Mouse (Mus musculus) adrenal gland, postnatal 0 days (tissue): ENCODE measurements around the gene Hoxa6. TPM values are rescaled to one million over a fixed set of nuclear protein-coding genes. Genes with fewer than 3 reads are reported as not detected.

Source experiments
- microRNA-seq: library from miRNA; unstranded; fragments of <30 nt; microRNA quantifications from one replicate; pipeline ENCODE4, GENCODE M21; 2016; ENCODE audit warnings: borderline replicate concordance; ENCODE audit not compliant: insufficient number of aligned reads
- polyA plus RNA-seq: library from polyadenylated mRNA; unstranded; fragments of >200 nt; fragmentation: Nextera tagmentation; extraction: Ambion mirVana; gene quantifications from 2 replicates; pipeline ENCODE4 v1.2.1, GENCODE M21; 2015

Hoxa6 gene
- polyA plus RNA-seq: 1.6 and 1.7 TPM in 2 replicates

DNA sequence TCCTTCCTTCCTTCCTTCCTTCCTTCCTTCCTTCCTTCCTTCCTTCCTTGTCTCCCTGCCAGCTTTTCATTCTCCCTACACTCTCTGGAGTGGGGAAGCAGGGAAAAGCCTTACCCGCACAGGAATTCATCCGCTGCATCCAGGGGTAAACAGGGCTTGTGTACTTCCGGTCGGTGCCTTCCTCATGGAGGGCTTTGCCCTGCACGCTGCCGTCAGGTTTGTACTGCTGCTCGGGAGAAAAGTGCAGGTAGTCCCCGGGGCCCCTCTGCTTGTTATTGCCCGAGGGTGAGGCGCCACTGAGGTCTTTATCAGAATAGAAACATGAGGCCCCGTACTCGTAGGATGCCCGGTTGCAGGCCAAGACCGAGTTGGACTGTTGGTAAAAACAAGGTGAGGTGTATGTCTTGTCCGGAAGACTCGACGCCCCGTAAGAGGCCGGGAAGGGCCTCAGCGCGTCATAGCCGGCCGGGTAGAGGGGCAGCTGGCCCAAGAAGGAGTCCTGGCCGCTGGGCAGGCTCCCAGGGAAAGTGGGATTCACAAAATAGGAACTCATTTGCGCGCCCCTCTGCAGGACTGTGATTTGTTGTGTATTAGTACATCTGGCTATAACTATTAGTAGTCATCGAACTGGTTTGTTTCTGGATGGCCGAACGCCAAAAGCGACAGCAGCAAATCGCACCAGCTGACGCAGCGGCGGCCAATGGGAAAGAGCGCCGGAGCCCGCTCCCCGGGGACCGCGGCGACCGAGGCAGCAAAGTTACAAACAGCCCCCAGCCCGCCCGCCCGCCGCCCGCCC is at the start of gene Hoxa6:
Gene Hoxa6 (minus strand): TSS at position 651 of the 796 bp plus-strand sequence.

GRCm38 (mm10) chr6:52245757-52246142 is 37.2 kb upstream of the Hoxa6 start, which contains the start of gene Hoxa11:
Gene Hoxa11, minus strand, starts transcription at chr6:52245810.

DNA sequence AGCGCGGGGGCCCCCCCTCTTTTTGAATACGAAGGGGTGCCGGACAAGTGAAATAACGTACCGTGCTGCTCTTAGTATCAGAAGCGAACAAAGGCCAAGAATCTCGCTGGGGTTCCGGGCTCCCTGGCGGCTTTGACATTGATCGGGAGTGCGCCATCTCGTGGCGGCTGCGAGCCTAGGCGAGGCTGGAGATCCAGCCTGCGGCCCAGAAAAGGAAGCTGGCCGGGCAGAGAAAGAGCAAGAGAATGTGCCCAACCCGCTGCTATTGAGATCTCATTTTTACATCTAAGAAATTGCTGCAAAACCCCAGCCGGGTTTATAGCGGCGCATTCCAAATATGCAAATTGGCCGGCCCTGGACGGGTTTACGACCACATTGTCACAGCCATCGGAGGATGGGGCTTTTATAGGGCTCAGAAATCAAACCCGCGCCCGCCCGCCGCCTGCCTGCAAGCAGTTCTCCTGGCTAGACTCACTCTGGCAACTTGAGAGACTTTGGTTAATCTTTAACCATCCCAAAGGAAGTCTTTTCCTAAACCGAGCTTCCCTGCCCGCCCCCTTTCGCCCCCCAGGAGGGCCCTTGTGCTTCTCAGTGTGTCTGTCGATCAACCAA is 32.0 kb upstream of the Hoxa6 start, which contains the start of gene Hoxa10:
Gene Hoxa10 (minus strand): TSS at position 466 of the 612 bp plus-strand sequence.

DNA sequence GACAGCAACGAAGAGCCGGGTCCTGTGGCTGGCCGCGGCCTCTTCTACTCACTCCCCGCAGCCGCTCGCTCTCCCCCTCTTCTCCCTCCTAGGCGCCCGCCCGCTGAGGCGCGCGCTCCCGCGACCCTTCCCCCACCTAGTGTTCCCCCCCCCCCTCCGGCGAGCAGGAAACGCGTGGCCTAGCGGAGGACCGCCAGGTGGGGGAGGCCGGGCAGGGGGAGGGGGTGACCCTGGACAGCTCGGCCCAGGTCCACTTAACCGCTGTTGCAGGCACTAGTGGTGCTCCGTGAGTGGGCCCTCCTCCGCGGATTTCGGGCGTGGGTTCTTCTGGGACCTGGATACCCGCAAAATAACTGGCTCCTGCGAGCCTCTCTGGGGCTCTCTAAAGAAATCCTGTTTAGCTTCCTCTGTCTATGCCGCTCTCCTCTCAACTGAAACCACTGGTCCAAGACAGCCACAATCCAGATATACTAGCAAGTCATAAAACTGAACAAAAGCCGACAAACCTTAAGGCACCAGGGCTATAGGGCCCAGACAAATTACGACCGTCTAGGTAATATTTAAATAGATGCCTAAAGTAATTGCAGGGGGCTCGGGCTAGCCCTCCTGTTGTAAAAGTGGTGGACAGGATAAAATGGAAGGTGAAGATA is 22.1 kb upstream of the Hoxa6 start, which contains the start of gene Hoxa9:
Gene Hoxa9 (minus strand): TSS at position 574 of the 650 bp plus-strand sequence.

DNA sequence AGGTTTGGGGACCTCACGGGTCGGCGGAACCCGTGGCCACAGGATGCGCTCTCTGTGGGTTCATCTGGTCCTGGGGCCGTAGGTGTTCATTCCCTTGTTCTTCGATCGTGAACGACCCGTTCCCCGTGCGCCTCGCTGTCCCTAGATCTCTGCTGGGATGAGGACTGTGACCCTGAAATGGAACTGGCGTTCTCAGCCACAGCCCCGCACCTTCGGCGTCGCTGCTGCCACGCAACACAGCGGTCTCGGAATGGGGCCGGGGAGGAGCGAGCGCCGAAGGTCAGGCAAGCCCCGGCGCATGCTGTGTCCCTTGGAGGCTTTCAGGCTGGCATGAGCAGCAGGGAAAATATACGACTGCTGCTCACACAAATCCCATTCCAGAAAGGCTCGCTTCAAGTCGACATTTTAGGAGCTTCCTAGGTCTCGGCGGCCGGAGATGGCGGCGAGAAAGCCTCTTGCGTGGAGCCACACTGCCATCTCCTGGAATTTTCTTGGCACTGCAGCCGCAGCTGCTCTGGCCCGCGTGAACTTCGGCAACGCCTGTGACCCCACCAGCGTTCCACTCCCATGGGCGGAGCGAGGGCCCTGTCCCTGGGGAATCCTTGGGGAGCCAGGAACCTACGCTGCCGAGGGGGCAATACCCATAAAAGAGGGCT is 12.9 kb upstream of the Hoxa6 start, which contains the start of gene Hoxa7:
Gene Hoxa7 (minus strand): TSS at position 518 of the 656 bp plus-strand sequence.

GRCm38 (mm10) chr6:52213119-52213986 is 4.8 kb upstream of the Hoxa6 start, which contains the start of the genes Hoxa3 and Gm28308:
Gene Hoxa3, minus strand, starts transcription at chr6:52213336.
Gene Gm28308, minus strand, starts transcription at chr6:52213339.

DNA sequence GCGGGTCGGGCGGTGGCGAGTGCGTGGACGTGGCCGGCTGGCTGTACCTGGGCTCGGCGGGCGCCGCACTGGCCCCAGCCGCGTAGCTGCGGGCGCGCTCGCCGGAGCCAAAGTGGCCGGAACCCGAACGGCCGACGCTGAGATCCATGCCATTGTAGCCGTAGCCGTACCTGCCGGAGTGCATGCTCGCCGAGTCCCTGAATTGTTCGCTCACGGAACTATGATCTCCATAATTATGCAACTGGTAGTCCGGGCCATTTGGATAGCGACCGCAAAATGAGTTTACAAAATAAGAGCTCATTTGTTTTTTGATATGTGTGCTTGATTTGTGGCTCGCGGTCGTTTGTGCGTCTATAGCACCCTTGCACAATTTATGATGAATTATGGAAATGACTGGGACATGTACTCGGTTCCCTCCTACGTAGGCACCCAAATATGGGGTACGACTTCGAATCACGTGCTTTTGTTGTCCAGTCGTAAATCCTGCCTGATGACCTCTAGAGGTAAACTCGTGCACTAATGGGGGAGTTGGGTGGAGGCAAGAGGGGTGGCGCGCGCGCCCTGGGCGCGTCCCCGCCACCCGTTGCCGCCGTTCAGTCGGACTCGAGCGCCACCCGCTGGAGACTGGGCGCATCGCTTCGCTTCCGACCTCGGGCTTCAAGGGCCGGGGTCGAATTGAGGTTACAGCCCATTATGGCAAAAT is 4.3 kb downstream of the Hoxa6 start, which contains the start of gene Hoxa5:
Gene Hoxa5 (minus strand): TSS at position 538 of the 703 bp plus-strand sequence.

GRCm38 (mm10) chr6:52190906-52191810 is 17.4 kb downstream of the Hoxa6 start, which contains the start of gene Hoxa4:
Gene Hoxa4, minus strand, starts transcription at chr6:52191753.

GRCm38 (mm10) chr6:52177061-52177735 is 31.3 kb downstream of the Hoxa6 start, which contains the start of gene 5730596B20Rik:
Gene 5730596B20Rik, plus strand, starts transcription at chr6:52177498.

GRCm38 (mm10) chr6:52164626-52165440 is 43.7 kb downstream of the Hoxa6 start, which contains the start of gene Hoxa2:
Gene Hoxa2, minus strand, starts transcription at chr6:52164831.

GRCm38 (mm10) chr6:52158276-52159051 is 50.1 kb downstream of the Hoxa6 start, which contains the start of gene Hoxa1:
Gene Hoxa1, minus strand, starts transcription at chr6:52158317.

Small RNAs within 50 kb of the gene (microRNA-seq; reads per million reads assigned to microRNA genes)
- 1,167 reads per million, percentile 78 among the genes with 10 or more reads in this experiment for gene Mir196b

Other genes with a start within 250 kb of the Hoxa6 start
- gene Skap2, start 196.2 kb downstream of the Hoxa6 start, polyA plus RNA-seq: 37.2 and 53.8 TPM in 2 replicates
- 0.60 and 0.86 TPM in 2 replicates for gene Hoxa1, start 50.4 kb downstream of the Hoxa6 start, polyA plus RNA-seq
- gene Hoxa2, start 43.9 kb downstream of the Hoxa6 start, polyA plus RNA-seq: 2.3 and 3.6 TPM in 2 replicates
- gene 5730596B20Rik, start 31.2 kb downstream of the Hoxa6 start, polyA plus RNA-seq: 0.47 and 0.52 TPM in 2 replicates
- gene Hoxa4, start 17.0 kb downstream of the Hoxa6 start, polyA plus RNA-seq: 1.1 and 1.4 TPM in 2 replicates
- gene Hoxa5, start 4.1 kb downstream of the Hoxa6 start, polyA plus RNA-seq: 7.5 and 7.7 TPM in 2 replicates
- 2.4 and 2.9 TPM in 2 replicates for gene Hoxa3, start 4.6 kb upstream of the Hoxa6 start, polyA plus RNA-seq
- 0.44 and 0.66 TPM in 2 replicates for gene Gm28308, start 4.6 kb upstream of the Hoxa6 start, polyA plus RNA-seq
- 20.9 and 22.7 TPM in 2 replicates for gene Hoxa7, start 13.1 kb upstream of the Hoxa6 start, polyA plus RNA-seq
- gene Hoxa9, start 22.4 kb upstream of the Hoxa6 start, polyA plus RNA-seq: 1.4 and 4.8 TPM in 2 replicates
- 2.3 and 8.7 TPM in 2 replicates for gene Hoxa10, start 32.1 kb upstream of the Hoxa6 start, polyA plus RNA-seq
- 0.17 and 1.6 TPM in 2 replicates for gene Hoxa11, start 37.1 kb upstream of the Hoxa6 start, polyA plus RNA-seq
- not detected in 2 replicates for gene Hoxa13, start 52.2 kb upstream of the Hoxa6 start, polyA plus RNA-seq
- not detected in 2 replicates for gene Evx1, start 104.8 kb upstream of the Hoxa6 start, polyA plus RNA-seq